Mouse (Mus musculus) thymus, adult 18-20 months (tissue): ENCODE measurements around the gene Unc93a2.
"Not testable (repeated sequence)": the region's sequence is repeated elsewhere in the genome, so short reads cannot be mapped to it uniquely, and the experiment has no call there.

Source experiments
- DNase-seq, 2 experiments: peaks; one replicate each; pipeline ENCODE4 v3.0.0; 2022; ENCODE audit warnings: mixed read lengths in 2 of 2

The Unc93a2 gene

DNA sequence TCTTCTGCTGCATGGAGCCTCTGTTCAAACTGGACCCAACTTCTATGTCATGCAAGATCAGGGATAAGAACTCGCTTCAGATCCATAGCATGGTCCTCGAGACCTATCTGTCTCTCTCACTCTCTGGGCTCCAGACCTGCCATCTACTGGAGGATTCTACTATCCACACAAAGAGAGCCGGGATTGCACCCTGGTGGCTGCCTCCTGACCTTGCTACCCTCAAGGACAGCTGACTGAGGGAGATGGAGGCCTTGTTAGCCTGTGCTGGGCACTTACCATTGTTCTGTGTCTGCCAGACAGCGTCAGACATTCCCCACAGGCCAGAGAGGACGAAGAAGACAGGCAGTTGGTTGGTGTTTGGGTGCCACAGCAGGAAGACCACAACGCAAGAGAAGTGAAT lies 15.9 kb downstream of the Unc93a2 start:
- DNase-seq = not testable (repeated sequence)

- DNase-seq = not testable (repeated sequence)
Measured at GRCm38 (mm10) chr17:7366676-7367374, 18.4 kb downstream of the Unc93a2 start.

- DNase-seq = not testable (repeated sequence)
Measured at GRCm38 (mm10) chr17:7366265-7366664, 19.0 kb downstream of the Unc93a2 start.

DNA sequence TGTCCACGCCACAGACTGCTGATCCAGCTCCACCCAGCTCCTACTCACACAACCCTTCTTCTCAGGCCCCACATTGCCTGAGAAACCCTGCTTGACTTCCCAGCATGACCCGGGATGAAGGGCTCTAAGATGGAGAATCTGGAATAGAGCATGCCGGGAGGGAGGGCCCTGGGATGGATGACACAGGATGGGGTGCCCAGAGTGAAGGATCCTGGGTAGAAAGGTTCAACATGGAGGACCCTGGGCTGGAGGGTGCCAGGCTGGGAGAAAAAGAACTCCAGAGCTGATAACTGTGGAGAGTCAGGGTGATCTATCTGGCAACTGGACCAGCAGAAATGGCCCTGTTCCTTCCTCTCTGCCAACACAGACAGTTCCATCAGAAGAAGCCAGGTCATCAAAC lies 19.6 kb downstream of the Unc93a2 start:
- DNase-seq = not testable (repeated sequence)

GRCm38 (mm10) chr17:7360749-7361465 lies 24.4 kb downstream of the Unc93a2 start:
- DNase-seq = not testable (repeated sequence)

DNA sequence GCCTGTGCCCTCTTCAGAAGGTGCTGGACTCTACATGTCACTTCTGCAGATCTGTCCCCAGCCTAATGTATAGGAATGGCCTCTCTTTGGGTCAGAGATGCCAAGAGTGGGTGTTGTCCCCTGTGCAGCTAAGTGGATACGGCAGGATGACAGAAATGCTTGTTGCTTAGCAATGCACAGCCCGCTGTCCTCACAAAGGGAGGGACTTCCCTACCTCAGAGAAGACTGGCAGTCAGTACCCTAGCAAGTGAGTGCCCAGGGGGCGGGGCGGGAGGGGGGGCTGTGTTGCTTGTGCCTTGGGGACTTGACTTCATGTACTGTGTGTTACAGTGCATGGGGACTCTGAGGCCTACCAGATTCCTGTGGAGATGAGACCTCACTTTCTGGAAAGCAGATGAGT lies 25.5 kb downstream of the Unc93a2 start:
- DNase-seq = not testable (repeated sequence)

DNA sequence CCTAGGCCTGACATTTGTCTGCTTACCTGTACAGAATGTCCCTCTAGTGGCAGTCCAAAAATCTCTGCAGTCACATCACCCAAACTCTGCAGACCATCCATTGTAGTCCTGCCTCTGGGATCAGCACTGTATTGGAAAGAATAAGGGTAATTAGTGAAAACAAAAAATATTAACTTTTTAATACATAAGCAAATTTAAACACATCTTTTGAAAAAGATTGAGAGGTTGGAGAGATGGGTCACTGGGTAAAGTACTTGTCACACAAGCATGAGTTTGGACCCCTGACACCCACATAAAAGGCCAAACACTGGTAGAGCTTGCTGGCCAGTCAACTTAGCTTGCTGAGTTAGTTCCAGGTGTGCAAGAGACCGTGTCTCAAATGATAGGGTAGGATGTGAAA lies 32.7 kb downstream of the Unc93a2 start, which contains the start of gene Ttll2:
TSS of gene Ttll2 (minus strand) at position 101 of the 400 bp plus-strand sequence.
- DNase-seq = not testable (repeated sequence)

- not testable (repeated sequence) for DNase-seq
Measured at GRCm38 (mm10) chr17:7348765-7349164, 36.5 kb downstream of the Unc93a2 start.

DNA sequence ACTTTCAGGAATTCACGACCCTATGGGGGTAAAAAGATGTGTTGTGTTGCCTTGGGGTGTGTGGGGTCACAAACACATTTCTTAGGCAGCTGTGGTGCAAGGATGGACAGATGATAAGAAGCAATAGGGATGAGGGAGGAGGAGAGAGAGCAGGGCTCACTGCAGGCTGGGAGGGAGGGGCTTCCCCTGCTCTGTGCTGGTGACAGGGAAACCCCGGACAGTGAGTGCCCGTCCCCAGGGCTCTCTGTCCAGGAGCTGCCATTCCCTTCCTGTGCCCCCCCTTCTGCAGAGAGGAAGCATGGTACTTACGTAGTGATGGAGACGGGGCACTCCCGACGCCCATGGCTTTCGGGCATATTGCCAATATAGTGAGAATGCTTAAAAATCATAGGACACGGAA lies 47.9 kb downstream of the Unc93a2 start:
- DNase-seq = not testable (repeated sequence)

GRCm38 (mm10) chr17:7332745-7333144 lies 52.5 kb downstream of the Unc93a2 start:
- not testable (repeated sequence) for DNase-seq

DNA sequence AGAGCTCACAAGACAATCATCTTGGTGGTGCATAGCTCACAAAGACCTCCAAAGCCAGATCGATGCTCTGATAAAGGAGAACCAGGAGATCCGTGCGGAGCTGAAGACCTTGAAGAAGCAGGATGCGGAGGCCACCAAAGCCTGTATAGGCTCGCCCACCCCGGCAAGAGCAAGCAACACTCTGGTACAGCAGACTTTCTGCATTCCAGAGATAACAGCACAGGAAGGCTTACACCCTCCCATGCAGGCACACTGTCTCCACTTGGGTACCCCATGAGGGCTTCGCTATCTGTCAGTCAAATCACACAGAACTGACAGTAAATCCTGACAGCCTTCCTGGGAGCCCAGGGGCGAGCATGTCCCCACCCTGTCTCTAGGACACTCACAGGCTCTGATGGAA lies 58.8 kb downstream of the Unc93a2 start:
- DNase-seq = not testable (repeated sequence)

- not testable (repeated sequence) for DNase-seq
Measured at GRCm38 (mm10) chr17:7324346-7324745, 60.9 kb downstream of the Unc93a2 start, which contains the start of gene Tcp10a. Gene Tcp10a (plus strand): TSS chr17:7324646.

DNA sequence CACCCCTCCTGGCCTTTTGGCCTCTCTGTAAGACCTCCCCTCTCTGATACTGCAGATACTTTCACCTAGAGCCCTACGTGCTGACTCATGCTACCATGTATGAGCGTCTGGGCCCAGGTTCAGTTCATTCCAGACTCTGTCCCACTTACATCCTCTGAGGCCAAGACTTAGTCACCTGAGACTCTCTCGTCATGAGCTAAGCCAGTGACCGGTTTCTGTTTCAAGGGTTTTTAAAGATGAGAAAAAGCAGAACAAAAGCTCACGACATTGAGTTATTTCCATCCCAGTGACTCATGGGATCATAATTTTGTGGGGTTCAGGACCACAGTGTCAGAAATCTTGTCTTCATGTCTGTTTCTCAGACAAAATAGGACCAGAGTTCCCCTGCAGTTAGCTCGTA lies 65.5 kb downstream of the Unc93a2 start:
- DNase-seq = not testable (repeated sequence)

DNA sequence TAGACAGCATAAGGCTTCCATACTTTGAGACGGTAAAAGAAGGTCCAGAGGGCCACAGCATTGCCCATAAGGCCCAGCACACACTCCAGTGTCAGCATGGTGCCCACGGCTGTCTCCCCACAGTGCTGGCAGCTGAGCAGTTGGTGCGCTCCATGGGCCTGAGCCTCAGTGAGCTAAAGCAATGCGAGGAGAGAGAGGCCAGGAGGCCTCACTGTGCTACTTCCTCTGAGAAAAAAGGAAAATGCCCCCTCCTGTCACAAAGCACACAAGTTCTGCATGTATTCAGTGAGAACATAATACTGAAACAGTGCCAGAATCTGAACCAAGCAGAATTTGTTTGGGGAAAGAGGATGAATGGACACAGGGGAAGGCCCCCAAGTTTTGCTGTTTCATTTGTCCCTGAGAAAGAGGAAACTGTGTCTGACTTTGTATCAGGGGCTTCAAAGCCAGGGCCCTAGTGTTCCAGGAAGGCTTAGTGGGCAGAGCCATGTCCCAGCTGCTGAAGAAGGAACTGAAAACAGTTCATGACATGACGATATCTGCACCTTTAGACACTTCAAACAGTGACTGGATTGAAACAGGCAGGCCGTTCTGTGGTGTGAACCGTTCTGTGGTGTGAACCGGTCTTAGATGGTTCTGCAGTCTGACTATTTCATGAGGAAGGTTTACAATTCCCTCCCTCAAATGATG lies 69.4 kb downstream of the Unc93a2 start:
- DNase-seq = not testable (repeated sequence)
